Mouse (Mus musculus) liver, embryonic 11.5 days (tissue): ENCODE results near the gene Pet100. TPM values are rescaled to one million over a fixed set of nuclear protein-coding genes. Genes with fewer than 3 reads are reported as not detected.
A peak's percentile ranks its signal among the peaks of the same experiment; 100 is the strongest.

ENCODE experiments used
- ATAC-seq: fragments of 200-750 bp; cut with Nextera tagmentation; replicated peaks from 2 replicates; pipeline ENCODE4 v1.8.0; 2017; ENCODE audit warnings: moderate number of reproducible peaks, mild to moderate bottlenecking, moderate TSS enrichment, moderate library complexity; ENCODE audit not compliant: low FRiP score
- DNase-seq: peaks from one replicate; pipeline ENCODE4 v3.0.0-alpha.2; 2017; ENCODE audit warnings: low spot score
- H3K27ac ChIP-seq: fragments of 300-500 bp; sonication (generic); 2 replicates; pipeline ENCODE4 v1.5.1; 2014; ENCODE audit warnings: mild to moderate bottlenecking, low read depth, low read length, control low read depth
- H3K27me3 ChIP-seq: fragments of 300-500 bp; sonication (generic); replicated peaks from 2 replicates; pipeline ENCODE4 v1.6.1; 2014; ENCODE audit warnings: low read length, mixed read lengths; ENCODE audit not compliant: control insufficient read depth, insufficient read depth
- H3K36me3 ChIP-seq: fragments of 300-500 bp; sonication (generic); 2 replicates; pipeline ENCODE4 v1.6.1; 2014; ENCODE audit warnings: mild to moderate bottlenecking, low read length, moderate library complexity, mixed read lengths; ENCODE audit not compliant: control insufficient read depth, insufficient read depth
- H3K4me1 ChIP-seq: fragments of 300-500 bp; sonication (generic); replicated peaks from 2 replicates; pipeline ENCODE4 v1.6.1; 2014; ENCODE audit warnings: low read length, mixed read lengths; ENCODE audit not compliant: control insufficient read depth, insufficient read depth
- H3K4me2 ChIP-seq: fragments of 300-500 bp; sonication (generic); 2 replicates; pipeline ENCODE4 v1.6.1; 2014; ENCODE audit warnings: mild to moderate bottlenecking, control low read depth, moderate library complexity
- H3K4me3 ChIP-seq: fragments of 300-500 bp; sonication (generic); 2 replicates; pipeline ENCODE4 v1.5.1; 2014; ENCODE audit warnings: low read depth, low read length, control low read depth
- H3K9ac ChIP-seq: fragments of 300-500 bp; sonication (generic); 2 replicates; pipeline ENCODE4 v1.6.1; 2014; ENCODE audit warnings: low read depth, low read length, control low read depth
- H3K9me3 ChIP-seq: fragments of 300-500 bp; sonication (generic); 2 replicates; pipeline ENCODE4 v1.6.1; 2016; ENCODE audit warnings: low read length, inconsistent platforms, mixed read lengths; ENCODE audit not compliant: control insufficient read depth
- WGBS: fragments of 180-500 bp; shearing (Covaris S2); extraction: QIAGEN DNeasy Blood & Tissue Kit; methylation state at CpG from one replicate; pipeline ENCODE4 v1.1.7; 2014; 5-methylcytosine and 5-hydroxymethylcytosine counted together
- polyA plus RNA-seq: library from polyadenylated mRNA; unstranded; fragments of >200 nt; fragmentation: Nextera tagmentation; extraction: Ambion mirVana; gene quantifications from 2 replicates; pipeline ENCODE4 v1.2.1, GENCODE M21; 2014

Pet100 gene
- polyA plus RNA-seq, 1 experiment from 2014 or later: 111 TPM

GRCm38 (mm10) chr8:3631478-3631875 is 10.1 kb downstream of the Pet100 start:
- peak overlapping the region; percentile 40; the same call in 1 of the 2 replicates for H3K27ac ChIP-seq

GRCm38 (mm10) chr8:3645804-3646203 is 24.5 kb downstream of the Pet100 start:
- 18% methylated on average over 5 of the region's 5 CpGs for WGBS
- Histone ChIP-seq H3K4me1 (no peaks in the 10 kb centered on the region), H3K4me2 (no peak overlapping the region), H3K27ac (no peak overlapping the region), H3K27me3 (no peaks in the 10 kb centered on the region), H3K9ac (no peak overlapping the region), H3K36me3 (peaks cover 6% of the 10 kb centered on the region; the same call in 1 of the 2 replicates), H3K4me3 (no peak overlapping the region), H3K9me3 (no peaks in the 10 kb centered on the region)
- DNase-seq (no peak), ATAC-seq (peak; percentile 80)

More at GRCm38 (mm10) chr8:3631478-3631875, 10.1 kb downstream of the Pet100 start:
- no peaks in the 10 kb centered on the region for H3K27me3 ChIP-seq
- ATAC-seq (peak; percentile 73), DNase-seq (peak; percentile 51)
- no peaks in the 10 kb centered on the region for H3K9me3 ChIP-seq
- H3K4me2 ChIP-seq: peak overlapping the region; percentile 81
- H3K36me3 ChIP-seq: peaks cover 19% of the 10 kb centered on the region; the same call in 1 of the 2 replicates
- peak overlapping the region; percentile 68 for H3K4me3 ChIP-seq
- 5% methylated on average over 8 of the region's 8 CpGs for WGBS
- no peaks in the 10 kb centered on the region for H3K4me1 ChIP-seq
- H3K9ac ChIP-seq: peak overlapping the region; percentile 81

- H3K4me3 ChIP-seq: no peak overlapping the region
- DNase-seq (no peak), ATAC-seq (no peak)
- H3K9me3 ChIP-seq: no peaks in the 10 kb centered on the region
- no peaks in the 10 kb centered on the region for H3K4me1 ChIP-seq
- H3K27ac ChIP-seq: no peak overlapping the region
- no peak overlapping the region for H3K9ac ChIP-seq
- no peaks in the 10 kb centered on the region for H3K27me3 ChIP-seq
- no peaks in the 10 kb centered on the region for H3K36me3 ChIP-seq
- 77% methylated on average over 6 of the region's 6 CpGs for WGBS
- no peak overlapping the region for H3K4me2 ChIP-seq
These were observed 25.6 kb downstream of the Pet100 start for GRCm38 (mm10) chr8:3646824-3647531.

GRCm38 (mm10) chr8:3647561-3647960 is 26.2 kb downstream of the Pet100 start:
- Histone ChIP-seq H3K4me2 (no peak overlapping the region), H3K27ac (no peak overlapping the region), H3K4me3 (no peak overlapping the region), H3K36me3 (no peaks in the 10 kb centered on the region), H3K27me3 (no peaks in the 10 kb centered on the region), H3K4me1 (no peaks in the 10 kb centered on the region), H3K9ac (no peak overlapping the region), H3K9me3 (no peaks in the 10 kb centered on the region)
- 81% methylated on average over 4 of the region's 4 CpGs for WGBS
- DNase-seq: no peak
- ATAC-seq: no peak

- no peaks in the 10 kb centered on the region for H3K27me3 ChIP-seq
- no peaks in the 10 kb centered on the region for H3K4me1 ChIP-seq
- no peaks in the 10 kb centered on the region for H3K9me3 ChIP-seq
- H3K4me3 ChIP-seq: no peak overlapping the region
- WGBS: 63% methylated on average over 2 of the region's 2 CpGs
- no peak overlapping the region for H3K9ac ChIP-seq
- no peaks in the 10 kb centered on the region for H3K36me3 ChIP-seq
- ATAC-seq (no peak), DNase-seq (no peak)
- H3K4me2 ChIP-seq: no peak overlapping the region
- H3K27ac ChIP-seq: no peak overlapping the region
These were observed 26.9 kb downstream of the Pet100 start for GRCm38 (mm10) chr8:3648268-3648667.

GRCm38 (mm10) chr8:3648990-3649389 is 27.6 kb downstream of the Pet100 start:
- no peaks in the 10 kb centered on the region for H3K36me3 ChIP-seq

GRCm38 (mm10) chr8:3652845-3653244 is 31.5 kb downstream of the Pet100 start:
- H3K4me1 ChIP-seq: no peaks in the 10 kb centered on the region
- ATAC-seq: no peak
- H3K27ac ChIP-seq: no peak overlapping the region
- no peak overlapping the region for H3K4me3 ChIP-seq
- 49% methylated on average over 3 of the region's 3 CpGs for WGBS
- H3K36me3 ChIP-seq: no peaks in the 10 kb centered on the region
- H3K27me3 ChIP-seq: no peaks in the 10 kb centered on the region
- DNase-seq: no peak
- no peaks in the 10 kb centered on the region for H3K9me3 ChIP-seq
- H3K9ac ChIP-seq: no peak overlapping the region
- H3K4me2 ChIP-seq: no peak overlapping the region

More at GRCm38 (mm10) chr8:3648990-3649389, 27.6 kb downstream of the Pet100 start:
- no peaks in the 10 kb centered on the region for H3K4me1 ChIP-seq
- no peaks in the 10 kb centered on the region for H3K27me3 ChIP-seq
- H3K9ac ChIP-seq: no peak overlapping the region
- DNase-seq (no peak), ATAC-seq (0 out of 2 replicates have a peak, but pooled peaks have one; percentile 27)
- H3K4me3 ChIP-seq: no peak overlapping the region
- peak overlapping the region; percentile 11; the same call in 1 of the 2 replicates for H3K4me2 ChIP-seq
- H3K27ac ChIP-seq: no peak overlapping the region
- H3K9me3 ChIP-seq: no peaks in the 10 kb centered on the region
- 45% methylated on average over 1 of the region's 1 CpGs for WGBS

- ATAC-seq: no peak
- no peak for DNase-seq
- H3K9ac ChIP-seq: no peak overlapping the region
- H3K36me3 ChIP-seq: no peaks in the 10 kb centered on the region
- no peaks in the 10 kb centered on the region for H3K9me3 ChIP-seq
- 72% methylated on average over 11 of the region's 11 CpGs for WGBS
- no peak overlapping the region for H3K4me3 ChIP-seq
- H3K27me3 ChIP-seq: no peaks in the 10 kb centered on the region
- no peak overlapping the region for H3K4me2 ChIP-seq
- no peaks in the 10 kb centered on the region for H3K4me1 ChIP-seq
- no peak overlapping the region for H3K27ac ChIP-seq
These were observed 33.6 kb downstream of the Pet100 start for GRCm38 (mm10) chr8:3654726-3655508.
